Mouse (Mus musculus): Measurements from ENCODE around the gene Zyg11a. TPM values are rescaled to one million over a fixed set of nuclear protein-coding genes. Genes with fewer than 3 reads are reported as not detected.

Zyg11a gene
- polyA plus RNA-seq (2012; rRNA removed): 0.09 and 0.13 TPM in 2 replicates
- polyA plus RNA-seq (2014; fragmentation: Nextera tagmentation; extraction: Ambion mirVana): 0.11 TPM in 1 of 2 replicates, not detected in the other

DNA sequence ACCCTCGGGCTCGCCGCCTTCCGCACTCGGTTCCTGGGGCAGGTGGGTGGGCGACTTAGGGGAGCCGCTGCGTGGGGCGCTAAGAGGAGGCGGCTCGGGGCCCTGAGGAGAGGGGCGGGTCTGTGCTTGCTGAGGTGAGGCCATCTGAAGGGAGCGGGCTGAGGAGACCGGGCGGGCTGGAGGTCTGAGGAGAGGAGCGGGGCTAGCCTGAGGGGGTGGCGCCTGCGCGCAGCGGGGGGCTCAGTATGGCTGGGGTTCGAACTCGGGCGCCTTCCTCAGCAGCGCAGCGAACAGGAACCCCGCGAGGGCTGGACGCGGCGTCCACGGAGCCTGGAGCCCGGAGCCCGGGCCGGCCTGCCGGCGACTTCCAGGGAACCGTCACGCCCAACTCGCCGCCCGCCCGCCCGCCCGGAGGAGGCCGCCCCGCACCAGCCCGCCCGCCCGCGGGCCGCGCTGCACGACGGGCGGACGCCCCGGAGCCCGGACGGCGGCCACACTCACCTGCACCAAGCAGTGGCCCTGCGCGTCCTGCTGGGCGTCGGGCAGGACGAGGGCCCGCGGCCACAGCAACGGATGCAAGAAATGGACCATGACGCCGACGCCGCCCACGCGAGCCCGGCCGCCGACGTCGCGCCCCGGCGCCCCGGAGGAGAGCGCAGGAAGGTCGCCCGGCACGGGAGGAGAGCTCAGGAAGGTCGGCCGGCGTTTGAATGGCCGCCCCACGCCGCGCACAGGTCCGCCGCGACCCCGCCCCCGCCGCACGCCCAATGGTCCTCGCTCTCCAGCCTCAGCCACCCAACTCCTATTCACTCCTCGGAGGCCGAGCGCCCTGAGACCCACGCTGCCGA, at the start of gene Zyg11a:
Gene Zyg11a, minus strand, starts transcription at position 717 of the 848 bp plus-strand sequence.
- Histone ChIP-seq H3K4me3 (replicated peaks; ENCODE audit: low read length) (peak within 1 kb of the TSS; percentile 52), H3K9me3 (ENCODE audit: control insufficient read depth, low read length) (no peaks in the 10 kb centered on the region), H3K4me1 (ENCODE audit: control insufficient read depth, insufficient read depth, low read length) (no peaks in the 10 kb centered on the region), H3K27me3 (ENCODE audit: control insufficient read depth, insufficient read depth, low read length) (peaks cover 25% of the 10 kb centered on the region), H3K4me2 (replicated peaks; ENCODE audit: low read depth, low read length, severe bottlenecking) (peak within 1 kb of the TSS; percentile 65), H3K9ac (ENCODE audit: low read depth, low read length, severe bottlenecking) (peak within 1 kb of the TSS; percentile 31), H3K36me3 (ENCODE audit: control insufficient read depth, insufficient read depth, low read length) (no peaks in the 10 kb centered on the region), H3K27ac (replicated peaks; ENCODE audit: low read depth, low read length) (no peak within 1 kb of the TSS)
- no peak for TF ChIP-seq POLR2A (IDR thresholded peaks at IDR 0.05; ENCODE audit: borderline replicate concordance, extremely low read depth, insufficient read depth, insufficient read length)
- peak; percentile 6 for DNase-seq (ENCODE audit: low spot score)
- ATAC-seq (ENCODE audit: low FRiP score, low read depth): peak; percentile 44; the same call in 1 of the 2 replicates
- WGBS: 1% methylated on average over 86 of the region's 107 CpGs

DNA sequence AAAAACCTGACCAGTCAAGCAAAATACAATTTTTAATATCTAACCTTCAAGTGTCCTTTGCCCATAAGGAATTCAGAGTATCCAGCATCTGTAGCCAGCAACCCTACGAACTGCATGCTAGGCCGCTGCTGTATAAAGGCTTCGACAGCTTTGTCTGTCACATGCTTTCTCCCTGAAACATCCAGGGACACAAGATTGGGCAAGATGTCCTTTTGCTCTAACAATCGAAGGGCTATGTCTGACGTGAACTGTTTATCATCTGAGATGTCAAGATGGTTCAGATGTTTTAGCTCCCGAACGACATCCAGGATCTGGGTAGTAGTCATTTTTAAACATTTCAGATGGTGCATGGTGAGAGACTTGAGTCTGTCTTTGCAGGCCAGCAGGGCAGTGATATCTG, 47.9 kb upstream of the Zyg11a start:
- DNase-seq (ENCODE audit: low spot score): no peak
- Histone ChIP-seq H3K4me2 (replicated peaks; ENCODE audit: low read depth, low read length, severe bottlenecking) (no peak overlapping the region), H3K4me3 (replicated peaks; ENCODE audit: low read length) (no peak overlapping the region), H3K4me1 (ENCODE audit: control insufficient read depth, insufficient read depth, low read length) (no peaks in the 10 kb centered on the region), H3K27me3 (ENCODE audit: control insufficient read depth, insufficient read depth, low read length) (no peaks in the 10 kb centered on the region), H3K27ac (replicated peaks; ENCODE audit: low read depth, low read length) (no peak overlapping the region), H3K36me3 (ENCODE audit: control insufficient read depth, insufficient read depth, low read length) (peaks cover 52% of the 10 kb centered on the region), H3K9me3 (ENCODE audit: control insufficient read depth, low read length) (no peaks in the 10 kb centered on the region), H3K9ac (ENCODE audit: low read depth, low read length, severe bottlenecking) (no peak overlapping the region)
- no peak for ATAC-seq (ENCODE audit: low FRiP score, low read depth)
- TF ChIP-seq POLR2A (IDR thresholded peaks at IDR 0.05; ENCODE audit: borderline replicate concordance, extremely low read depth, insufficient read depth, insufficient read length): no peak
- 95% methylated on average over 7 of the region's 7 CpGs for WGBS

GRCm38 (mm10) chr4:108253317-108253716, 35.5 kb upstream of the Zyg11a start:
- no peaks in the 10 kb centered on the region for H3K27me3 ChIP-seq (ENCODE audit: control insufficient read depth, insufficient read depth, low read length)
- no peak overlapping the region for H3K27ac ChIP-seq (replicated peaks; ENCODE audit: low read depth, low read length)
- no peak overlapping the region for H3K9ac ChIP-seq (ENCODE audit: low read depth, low read length, severe bottlenecking)
- no peak for DNase-seq (ENCODE audit: low spot score)
- no peak for ATAC-seq (ENCODE audit: low FRiP score, low read depth)
- no peaks in the 10 kb centered on the region for H3K4me1 ChIP-seq (ENCODE audit: control insufficient read depth, insufficient read depth, low read length)
- H3K4me2 ChIP-seq (replicated peaks; ENCODE audit: low read depth, low read length, severe bottlenecking): no peak overlapping the region
- H3K9me3 ChIP-seq (ENCODE audit: control insufficient read depth, low read length): no peaks in the 10 kb centered on the region
- TF ChIP-seq POLR2A (IDR thresholded peaks at IDR 0.05; ENCODE audit: borderline replicate concordance, extremely low read depth, insufficient read depth, insufficient read length): no peak
- 89% methylated on average over 6 of the region's 6 CpGs for WGBS
- no peak overlapping the region for H3K4me3 ChIP-seq (replicated peaks; ENCODE audit: low read length)
- peaks cover 84% of the 10 kb centered on the region for H3K36me3 ChIP-seq (ENCODE audit: control insufficient read depth, insufficient read depth, low read length)

DNA sequence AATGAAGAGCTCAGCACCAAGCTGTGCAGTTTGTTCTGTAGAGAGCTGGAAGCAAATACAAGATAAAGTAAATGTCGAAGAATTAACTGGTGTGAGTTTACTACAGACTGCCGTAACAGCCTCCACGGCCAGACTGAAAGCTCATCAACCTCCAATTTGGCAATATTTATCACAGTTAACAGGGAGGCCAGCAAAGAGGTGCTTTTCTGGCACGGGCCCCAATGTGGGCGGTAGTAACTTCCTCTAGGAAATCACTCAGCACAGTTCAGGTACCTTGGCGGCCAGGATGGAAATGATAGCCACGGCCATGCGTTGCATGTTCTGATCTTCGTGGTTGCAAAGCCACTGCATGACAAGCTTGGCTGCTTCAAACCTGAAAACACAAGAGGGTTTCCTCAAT, 32.7 kb upstream of the Zyg11a start:
- no peak overlapping the region for H3K4me3 ChIP-seq (replicated peaks; ENCODE audit: low read length)
- ATAC-seq (ENCODE audit: low FRiP score, low read depth) (no peak), DNase-seq (ENCODE audit: low spot score) (no peak)
- H3K27me3 ChIP-seq (ENCODE audit: control insufficient read depth, insufficient read depth, low read length): no peaks in the 10 kb centered on the region
- H3K36me3 ChIP-seq (ENCODE audit: control insufficient read depth, insufficient read depth, low read length): peaks cover 64% of the 10 kb centered on the region
- no peaks in the 10 kb centered on the region for H3K9me3 ChIP-seq (ENCODE audit: control insufficient read depth, low read length)
- WGBS: 96% methylated on average over 9 of the region's 9 CpGs
- TF ChIP-seq POLR2A (IDR thresholded peaks at IDR 0.05; ENCODE audit: borderline replicate concordance, extremely low read depth, insufficient read depth, insufficient read length): no peak
- no peak overlapping the region for H3K4me2 ChIP-seq (replicated peaks; ENCODE audit: low read depth, low read length, severe bottlenecking)
- H3K9ac ChIP-seq (ENCODE audit: low read depth, low read length, severe bottlenecking): no peak overlapping the region
- H3K4me1 ChIP-seq (ENCODE audit: control insufficient read depth, insufficient read depth, low read length): no peaks in the 10 kb centered on the region
- H3K27ac ChIP-seq (replicated peaks; ENCODE audit: low read depth, low read length): no peak overlapping the region

DNA sequence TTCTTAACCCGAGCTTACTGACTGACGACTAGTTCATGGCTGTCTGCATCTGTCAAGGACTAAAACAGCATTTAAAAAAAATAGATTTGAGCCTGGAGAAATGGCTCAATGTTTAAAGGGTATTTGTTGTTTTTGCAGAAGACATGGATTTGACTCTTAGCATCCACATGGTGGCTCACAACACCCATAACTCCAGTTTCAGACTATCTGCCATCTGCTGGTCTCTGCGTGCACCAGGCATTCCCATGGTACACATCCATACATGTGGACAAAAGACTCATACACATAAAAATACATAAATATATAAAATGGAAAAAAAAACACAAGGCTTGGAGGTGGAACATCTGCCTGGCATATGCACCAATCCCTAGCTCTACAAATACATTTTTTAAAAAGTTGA, 31.5 kb upstream of the Zyg11a start:
- H3K4me3 ChIP-seq (replicated peaks; ENCODE audit: low read length): no peak overlapping the region
- no peak for ATAC-seq (ENCODE audit: low FRiP score, low read depth)
- H3K4me1 ChIP-seq (ENCODE audit: control insufficient read depth, insufficient read depth, low read length): no peaks in the 10 kb centered on the region
- H3K4me2 ChIP-seq (replicated peaks; ENCODE audit: low read depth, low read length, severe bottlenecking): no peak overlapping the region
- no peak overlapping the region for H3K9ac ChIP-seq (ENCODE audit: low read depth, low read length, severe bottlenecking)
- no peaks in the 10 kb centered on the region for H3K27me3 ChIP-seq (ENCODE audit: control insufficient read depth, insufficient read depth, low read length)
- no peaks in the 10 kb centered on the region for H3K9me3 ChIP-seq (ENCODE audit: control insufficient read depth, low read length)
- peaks cover 66% of the 10 kb centered on the region for H3K36me3 ChIP-seq (ENCODE audit: control insufficient read depth, insufficient read depth, low read length)
- WGBS: 85% methylated on average over 3 of the region's 3 CpGs
- DNase-seq (ENCODE audit: low spot score): no peak
- no peak for TF ChIP-seq POLR2A (IDR thresholded peaks at IDR 0.05; ENCODE audit: borderline replicate concordance, extremely low read depth, insufficient read depth, insufficient read length)
- no peak overlapping the region for H3K27ac ChIP-seq (replicated peaks; ENCODE audit: low read depth, low read length)
